Mouse (Mus musculus) stomach, postnatal 0 days (tissue): ENCODE results near the gene Fam228a.
"Not testable (repeated sequence)": the region's sequence is repeated elsewhere in the genome, so short reads cannot be mapped to it uniquely, and the experiment has no call there.

ENCODE experiments used
- CTCF ChIP-seq: IDR thresholded peaks from 2 replicates; pipeline ENCODE4 v1.5.1; 2016; ENCODE audit warnings: antibody characterized with exemption, low read depth, mild to moderate bottlenecking, moderate library complexity
- EP300 ChIP-seq: optimal IDR thresholded peaks from 2 replicates; pipeline ENCODE3; 2016; ENCODE audit warnings: antibody characterized with exemption

GRCm38 (mm10) chr12:4754451-4754850 is 16.2 kb upstream of the Fam228a start:
- TF ChIP-seq CTCF, EP300: not testable (repeated sequence)
